Mouse (Mus musculus) ES-E14 (cell line): ENCODE data around the gene Foxd1. TPM values are rescaled to one million over a fixed set of nuclear protein-coding genes. Genes with fewer than 3 reads are reported as not detected.

ENCODE experiments used
- DNase-seq: peaks from one replicate; pipeline ENCODE4 v3.0.0-alpha.2; 2013; ENCODE audit warnings: low read depth, low spot score
- H3K27ac ChIP-seq: 2 replicates; pipeline ENCODE4 v1.5.1; 2012; ENCODE audit warnings: low read depth, mild to moderate bottlenecking, low read length, moderate library complexity, mixed read lengths; ENCODE audit not compliant: poor library complexity, insufficient read depth, severe bottlenecking
- H3K36me3 ChIP-seq: 2 replicates; pipeline ENCODE4 v1.6.1; 2012; ENCODE audit warnings: mild to moderate bottlenecking, low read length, moderate library complexity, mixed read lengths; ENCODE audit not compliant: control insufficient read depth, poor library complexity, insufficient read depth, severe bottlenecking
- H3K4me1 ChIP-seq, 2 experiments: fragments of 150-350 bp in 1 of 2; sonication (generic) in 1 of 2; 2 replicates each; pipeline ENCODE4 v1.6.1; 2012; ENCODE audit warnings: low read length in 2 of 2, mild to moderate bottlenecking in 1 of 2, mixed read lengths in 1 of 2; ENCODE audit not compliant: control insufficient read depth in 2 of 2, insufficient read depth in 2 of 2, poor library complexity in 1 of 2
- H3K4me3 ChIP-seq, 2 experiments: fragments of 150-350 bp in 1 of 2; sonication (generic) in 1 of 2; 2 replicates each; pipeline ENCODE4 v1.5.1; 2012; ENCODE audit warnings: low read length in 2 of 2, low read depth in 1 of 2, mild to moderate bottlenecking in 1 of 2, mixed read lengths in 1 of 2; ENCODE audit not compliant: insufficient read depth in 1 of 2, poor library complexity in 1 of 2, severe bottlenecking in 1 of 2
- H3K9ac ChIP-seq: 2 replicates; pipeline ENCODE4 v1.6.1; 2012; ENCODE audit warnings: low read depth, mild to moderate bottlenecking, low read length, mixed read lengths; ENCODE audit not compliant: poor library complexity, insufficient read depth, severe bottlenecking
- H3K9me3 ChIP-seq: fragments of 150-350 bp; sonication (generic); 2 replicates; pipeline ENCODE4 v1.6.1; 2012; ENCODE audit warnings: low read depth, mild to moderate bottlenecking, low read length; ENCODE audit not compliant: control insufficient read depth, insufficient read depth
- CHD2 ChIP-seq: IDR thresholded peaks from 2 replicates; pipeline ENCODE4 v1.6.1; 2014; ENCODE audit warnings: mild to moderate bottlenecking, low read depth, low read length, inconsistent platforms
- HCFC1 ChIP-seq: IDR thresholded peaks from 2 replicates; pipeline ENCODE4 v1.6.1; 2012; ENCODE audit warnings: low read length, inconsistent platforms, borderline replicate concordance; ENCODE audit not compliant: insufficient read depth
- MAFK ChIP-seq: IDR thresholded peaks from 2 replicates; pipeline ENCODE4 v1.6.1; 2014; ENCODE audit warnings: mild to moderate bottlenecking, low read depth, low read length, inconsistent platforms; ENCODE audit not compliant: insufficient read depth
- ZC3H11A ChIP-seq: IDR thresholded peaks from 2 replicates; pipeline ENCODE4 v1.6.1; 2012; ENCODE audit warnings: low read depth, mild to moderate bottlenecking, inconsistent platforms, low read length, borderline replicate concordance
- ZNF384 ChIP-seq: IDR thresholded peaks from 2 replicates; pipeline ENCODE4 v1.6.1; 2012; ENCODE audit warnings: low read depth, low read length, inconsistent platforms
- in situ Hi-C, 2 experiments: fragments of 600-800 bp; cut with MboI; formaldehyde crosslinking; loops; one replicate each; pipeline ENCODE4 v1.15.1; 2025; ENCODE audit warnings: low sequenced_read_pairs in 2 of 2, inconsistent platforms in 1 of 2; ENCODE audit not compliant: unreplicated experiment in 2 of 2
- total RNA-seq: library from RNA; depleted of rRNA; stranded (reverse); fragments of 300-350 nt; gene quantifications from 2 replicates; pipeline ENCODE4 v1.2.3, GENCODE M21; 2012

Foxd1 gene
- total RNA-seq, 1 experiment = 0.22 TPM

GRCm38 (mm10) chr13:98369046-98369445, 15.0 kb downstream of the Foxd1 start:
- Histone ChIP-seq H3K4me1 (peaks cover 0 to 4% of the 10 kb centered on the region in 2 experiments; a peak in 1 of 4 replicates), H3K27ac (no peak overlapping the region), H3K36me3 (no peaks in the 10 kb centered on the region), H3K9me3 (no peaks in the 10 kb centered on the region), H3K4me3 (no peak overlapping the region), H3K9ac (no peak overlapping the region)
- TF ChIP-seq ZC3H11A (no peak), ZNF384 (no peak), MAFK (no peak), HCFC1 (no peak), CHD2 (no peak)
- no peak for DNase-seq
- in situ Hi-C loops = loop anchor here (10.0 kb wide), 2 partner anchors 86 to 136 kb away; no protein-coding TSS in a partner anchor

GRCm38 (mm10) chr13:98374560-98374959, 20.5 kb downstream of the Foxd1 start:
- TF ChIP-seq ZC3H11A (no peak), CHD2 (no peak), HCFC1 (no peak), MAFK (no peak), ZNF384 (no peak)
- in situ Hi-C loops = no loop called here
- no peak overlapping the region for H3K4me3 ChIP-seq
- H3K9ac ChIP-seq = no peak overlapping the region
- H3K9me3 ChIP-seq = no peaks in the 10 kb centered on the region
- no peak overlapping the region for H3K27ac ChIP-seq
- no peaks in the 10 kb centered on the region for H3K36me3 ChIP-seq
- DNase-seq = no peak
- H3K4me1 ChIP-seq = no peaks in the 10 kb centered on the region

GRCm38 (mm10) chr13:98374979-98375378, 20.9 kb downstream of the Foxd1 start:
- no peaks in the 10 kb centered on the region for H3K4me1 ChIP-seq
- H3K9me3 ChIP-seq = no peaks in the 10 kb centered on the region
- in situ Hi-C loops = no loop called here
- no peak overlapping the region for H3K4me3 ChIP-seq
- H3K9ac ChIP-seq = no peak overlapping the region
- no peaks in the 10 kb centered on the region for H3K36me3 ChIP-seq
- H3K27ac ChIP-seq = no peak overlapping the region
- TF ChIP-seq CHD2 (no peak), ZNF384 (no peak), ZC3H11A (no peak), MAFK (no peak), HCFC1 (no peak)
- no peak for DNase-seq

GRCm38 (mm10) chr13:98377746-98378145, 23.7 kb downstream of the Foxd1 start:
- DNase-seq = no peak
- Histone ChIP-seq H3K4me3 (no peak overlapping the region), H3K27ac (no peak overlapping the region), H3K36me3 (no peaks in the 10 kb centered on the region), H3K4me1 (no peaks in the 10 kb centered on the region), H3K9me3 (no peaks in the 10 kb centered on the region), H3K9ac (no peak overlapping the region)
- TF ChIP-seq HCFC1 (no peak), ZNF384 (no peak), CHD2 (no peak), MAFK (no peak), ZC3H11A (no peak)
- in situ Hi-C loops = no loop called here

- DNase-seq = no peak
- no peak overlapping the region for H3K9ac ChIP-seq
- no peaks in the 10 kb centered on the region for H3K4me1 ChIP-seq
- in situ Hi-C loops = no loop called here
- TF ChIP-seq ZC3H11A (no peak), ZNF384 (no peak), MAFK (no peak), CHD2 (no peak), HCFC1 (no peak)
- H3K4me3 ChIP-seq = no peak overlapping the region
- H3K9me3 ChIP-seq = no peaks in the 10 kb centered on the region
- no peaks in the 10 kb centered on the region for H3K36me3 ChIP-seq
- no peak overlapping the region for H3K27ac ChIP-seq
These were observed 28.7 kb downstream of the Foxd1 start for GRCm38 (mm10) chr13:98382751-98383150.
